8 mouse cellular contexts compared by ENCODE assay signal in genomic region chr4:91371131-91371818, GRCm38 (mm10). TPM values are rescaled to one million over a fixed set of nuclear protein-coding genes. Genes with fewer than 3 reads are reported as not detected.
DNase-seq lines count a peak whose midpoint lies in the region; ATAC-seq lines count a peak whose summit lies in the region.

No protein-coding gene starts in this region.

- H3K4me3 ChIP-seq in hindbrain, embryonic 13.5 days = peak overlapping the region; percentile 81
- H3K4me3 ChIP-seq in liver, embryonic 12.5 days = peak overlapping the region; percentile 56
- peak overlapping the region; percentile 60 for H3K4me3 ChIP-seq in stomach, embryonic 14.5 days (ENCODE audit: low read depth, low read length)

- no peaks in the 10 kb centered on the region for H3K9me3 ChIP-seq in hindbrain, embryonic 13.5 days
- no peaks in the 10 kb centered on the region for H3K9me3 ChIP-seq in liver, embryonic 12.5 days (replicated peaks)
- H3K9me3 ChIP-seq in stomach, embryonic 14.5 days (ENCODE audit: control insufficient read depth, low read depth, low read length) = no peaks in the 10 kb centered on the region

- peak overlapping the region; percentile 91 for H3K27ac ChIP-seq in hindbrain, embryonic 13.5 days
- no peak overlapping the region for H3K27ac ChIP-seq in liver, embryonic 12.5 days
- no peak overlapping the region for H3K27ac ChIP-seq in stomach, embryonic 14.5 days (ENCODE audit: low read length)

- peak; percentile 65 for ATAC-seq in hindbrain, embryonic 13.5 days (ENCODE audit: low FRiP score)
- no peak; the same call in 1 of the 2 replicates for ATAC-seq in liver, embryonic 12.5 days
- ATAC-seq in stomach, embryonic 14.5 days (ENCODE audit: insufficient number of reproducible peaks, insufficient read depth, low FRiP score, low read depth) = peak; percentile 20; the same call in 1 of the 2 replicates
- ATAC-seq in erythroid progenitor cell, adult 5-6 weeks (replicated peaks; ENCODE audit: low FRiP score, poor library complexity, severe bottlenecking) = no peak

- peak overlapping the region; percentile 94 for H3K4me2 ChIP-seq in hindbrain, embryonic 13.5 days
- peak overlapping the region; percentile 81 for H3K4me2 ChIP-seq in liver, embryonic 12.5 days
- peak overlapping the region; percentile 99 for H3K4me2 ChIP-seq in stomach, embryonic 14.5 days (replicated peaks; ENCODE audit: low read depth, low read length)

- no peaks in the 10 kb centered on the region for H3K27me3 ChIP-seq in hindbrain, embryonic 13.5 days
- peaks cover 72% of the 10 kb centered on the region for H3K27me3 ChIP-seq in liver, embryonic 12.5 days (replicated peaks)
- peaks cover 28% of the 10 kb centered on the region for H3K27me3 ChIP-seq in stomach, embryonic 14.5 days (ENCODE audit: control insufficient read depth, insufficient read depth, low read length)

- H3K9ac ChIP-seq in hindbrain, embryonic 13.5 days = peak overlapping the region; percentile 95
- H3K9ac ChIP-seq in liver, embryonic 12.5 days = 0 out of 2 replicates have a peak overlapping the region, but pooled peaks have one; percentile 12
- H3K9ac ChIP-seq in stomach, embryonic 14.5 days (replicated peaks; ENCODE audit: low read depth, low read length) = no peak overlapping the region; the same call in 1 of the 2 replicates

- peaks cover 3% of the 10 kb centered on the region; the same call in 1 of the 2 replicates for H3K36me3 ChIP-seq in hindbrain, embryonic 13.5 days
- H3K36me3 ChIP-seq in liver, embryonic 12.5 days = no peaks in the 10 kb centered on the region
- no peaks in the 10 kb centered on the region for H3K36me3 ChIP-seq in stomach, embryonic 14.5 days (ENCODE audit: control insufficient read depth, insufficient read depth, low read length)

- under 1% methylated on average over 64 of the region's 82 CpGs for WGBS in hindbrain, embryonic 13.5 days
- WGBS in liver, embryonic 12.5 days (ENCODE audit: insufficient replicate concordance) = 3% methylated on average over 82 of the region's 82 CpGs
- 1% methylated on average over 79 of the region's 82 CpGs for WGBS in stomach, embryonic 14.5 days

- peaks cover 49% of the 10 kb centered on the region for H3K4me1 ChIP-seq in hindbrain, embryonic 13.5 days (replicated peaks)
- peaks cover 25% of the 10 kb centered on the region for H3K4me1 ChIP-seq in liver, embryonic 12.5 days
- no peaks in the 10 kb centered on the region; the same call in 1 of the 2 replicates for H3K4me1 ChIP-seq in stomach, embryonic 14.5 days (ENCODE audit: control insufficient read depth, insufficient read depth, low read length)

- DNase-seq in adrenal gland, postnatal 14 days = peak; percentile 12
- DNase-seq in adrenal gland, adult 18-20 months (ENCODE audit: low spot score in 2 of 2) = no peak
- DNase-seq in right cerebral cortex, adult 18-20 months = peak; percentile 70
- DNase-seq in right cerebral cortex, postnatal 36 days (ENCODE audit: low spot score in 2 of 2) = no peak

RNA-seq across cellular contexts. Expression of gene Elavl2, which starts 29.3 kb away (rescaled TPM):
- 1.8 and 7.3 TPM in 2 replicates for total RNA-seq in adrenal gland, postnatal 14 days (2021)
- under 1 TPM; 0.54 to 0.89 TPM for total RNA-seq in adrenal gland, adult 18-20 months (2021)
- 154 and 159 TPM in 2 replicates for polyA plus RNA-seq in hindbrain, embryonic 13.5 days (2015; fragmentation: Nextera tagmentation; extraction: Ambion mirVana)
- polyA plus RNA-seq in liver, embryonic 12.5 days (2016; fragmentation: Nextera tagmentation; extraction: Ambion mirVana) = 0.33 and 0.69 TPM in 2 replicates
- polyA plus RNA-seq in stomach, embryonic 14.5 days (2014; fragmentation: Nextera tagmentation; extraction: Ambion mirVana) = 7.2 and 8.3 TPM in 2 replicates
- not detected in 2 replicates for total RNA-seq in erythroid progenitor cell, adult 5-6 weeks (2015; ENCODE audit: low replicate concordance)
- total RNA-seq in erythroid progenitor cell, adult 5-6 weeks (2017; ENCODE audit: low replicate concordance) = not detected in 2 replicates

Comparison
In these comparisons a context has a peak if more than half of its experiments do, and no peak if none do; other contexts are left out.
1. DNase-seq: peak in adrenal gland, postnatal 14 days (single experiment) and right cerebral cortex, adult 18-20 months (single experiment); none in adrenal gland, adult 18-20 months (0 of 2) and right cerebral cortex, postnatal 36 days (0 of 2).
2. ATAC-seq: peak in hindbrain, embryonic 13.5 days (single experiment) and stomach, embryonic 14.5 days (single experiment); none in liver, embryonic 12.5 days (single experiment) and erythroid progenitor cell, adult 5-6 weeks (single experiment).
3. Peak in every context shown above with its lines, with median percentiles within 50 percentile points of each other: H3K4me2 ChIP-seq and H3K4me3 ChIP-seq.